Mouse (Mus musculus) lung, embryonic 14.5 days (tissue): ENCODE measurements at regions not wholly inside any gene's neighbourhood (a gene's known extent, or its start where the extent isn't known, plus 50 kb on each side); places are given as distances from the start of the nearest gene placed in this dataset.
A peak's percentile ranks its signal among the peaks of the same experiment; 100 is the strongest.

Experiments used
- ATAC-seq: fragments of 200-750 bp; cut with Nextera tagmentation; 2 replicates; pipeline ENCODE4 v1.8.0; 2017; ENCODE audit warnings: mild to moderate bottlenecking, moderate TSS enrichment, moderate library complexity; ENCODE audit not compliant: insufficient read depth
- DNase-seq: peaks from one replicate; pipeline ENCODE4 v3.0.0-alpha.2; 2015
- H3K27ac ChIP-seq: fragments of 300-500 bp; sonication (generic); 2 replicates; pipeline ENCODE4 v1.5.1; 2014; ENCODE audit warnings: low read depth, mild to moderate bottlenecking, moderate library complexity
- H3K27me3 ChIP-seq: fragments of 300-500 bp; sonication (generic); 2 replicates; pipeline ENCODE4 v1.6.1; 2014; ENCODE audit warnings: low read length, control low read depth; ENCODE audit not compliant: insufficient read depth
- H3K36me3 ChIP-seq: fragments of 300-500 bp; sonication (generic); 2 replicates; pipeline ENCODE4 v1.6.1; 2014; ENCODE audit warnings: control low read depth; ENCODE audit not compliant: insufficient read depth
- H3K4me1 ChIP-seq: fragments of 300-500 bp; sonication (generic); 2 replicates; pipeline ENCODE4 v1.6.1; 2014; ENCODE audit warnings: antibody characterized with exemption, control low read depth; ENCODE audit not compliant: insufficient read depth
- H3K4me2 ChIP-seq: fragments of 300-500 bp; sonication (generic); 2 replicates; pipeline ENCODE4 v1.6.1; 2014; ENCODE audit warnings: mild to moderate bottlenecking
- H3K4me3 ChIP-seq: fragments of 300-500 bp; sonication (generic); 2 replicates; pipeline ENCODE4 v1.5.1; 2014; ENCODE audit warnings: low read depth, low read length
- H3K9ac ChIP-seq: fragments of 300-500 bp; sonication (generic); 2 replicates; pipeline ENCODE4 v1.6.1; 2014
- H3K9me3 ChIP-seq: fragments of 300-500 bp; sonication (generic); 2 replicates; pipeline ENCODE4 v1.6.1; 2016; ENCODE audit warnings: low read depth, low read length, control low read depth
- CTCF ChIP-seq: IDR thresholded peaks from 2 replicates; pipeline ENCODE4 v1.5.1; 2016; ENCODE audit warnings: antibody characterized with exemption, low read depth
- WGBS: fragments of 180-500 bp; shearing (Covaris S2); extraction: QIAGEN DNeasy Blood & Tissue Kit; methylation state at CpG from one replicate; pipeline ENCODE4 v1.1.7; 2014; 5-methylcytosine and 5-hydroxymethylcytosine counted together

DNA sequence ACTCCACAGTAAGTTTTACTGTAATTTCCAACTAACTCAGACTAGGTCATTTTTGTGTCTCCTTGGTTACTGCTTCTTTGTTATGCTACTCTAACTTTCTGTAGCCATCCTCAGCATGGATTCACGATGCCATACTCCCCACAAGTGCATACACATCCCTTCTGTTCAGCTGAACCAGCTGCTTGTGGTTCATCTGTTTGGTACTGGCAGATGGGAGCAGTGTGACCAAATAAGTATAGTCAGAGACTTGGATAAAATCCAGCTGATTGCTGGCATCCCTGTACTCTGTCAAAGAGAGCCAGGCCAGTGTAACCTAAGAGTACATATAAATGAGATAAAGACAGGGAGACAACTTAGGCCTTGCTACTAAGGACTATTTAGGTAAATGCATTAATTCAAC is 283.7 kb upstream of the Dmac1 start:
- Histone ChIP-seq H3K36me3 (no peaks in the 10 kb centered on the region), H3K4me2 (no peak overlapping the region), H3K4me3 (no peak overlapping the region), H3K27me3 (no peaks in the 10 kb centered on the region), H3K9ac (no peak overlapping the region), H3K9me3 (no peaks in the 10 kb centered on the region), H3K27ac (no peak overlapping the region), H3K4me1 (no peaks in the 10 kb centered on the region)
- DNase-seq (peak; percentile 28), ATAC-seq (no peak)
- WGBS: 43% methylated on average over 1 of the region's 1 CpGs
- TF ChIP-seq CTCF: no peak

DNA sequence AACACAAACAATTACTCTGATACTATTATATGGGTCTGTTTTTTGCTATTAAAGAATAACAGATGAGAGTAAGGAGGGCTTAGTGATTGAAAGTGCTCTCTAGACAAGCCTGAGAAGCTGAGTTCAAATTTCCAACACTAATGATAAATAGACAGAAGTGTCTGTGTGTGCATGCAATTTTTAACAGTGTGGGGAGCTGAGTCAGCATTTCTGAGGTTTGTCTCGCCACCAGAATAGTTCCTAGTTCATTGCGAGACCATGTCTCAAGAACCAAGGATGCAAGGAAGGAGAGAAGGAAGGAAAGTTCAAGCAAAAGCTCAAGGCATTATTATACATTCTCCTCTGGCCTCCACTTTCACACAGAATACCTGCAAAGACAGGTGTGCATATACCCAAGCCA is 259.7 kb upstream of the Dmac1 start:
- ATAC-seq: no peak
- WGBS: 85% methylated on average over 2 of the region's 2 CpGs
- no peak for TF ChIP-seq CTCF

DNA sequence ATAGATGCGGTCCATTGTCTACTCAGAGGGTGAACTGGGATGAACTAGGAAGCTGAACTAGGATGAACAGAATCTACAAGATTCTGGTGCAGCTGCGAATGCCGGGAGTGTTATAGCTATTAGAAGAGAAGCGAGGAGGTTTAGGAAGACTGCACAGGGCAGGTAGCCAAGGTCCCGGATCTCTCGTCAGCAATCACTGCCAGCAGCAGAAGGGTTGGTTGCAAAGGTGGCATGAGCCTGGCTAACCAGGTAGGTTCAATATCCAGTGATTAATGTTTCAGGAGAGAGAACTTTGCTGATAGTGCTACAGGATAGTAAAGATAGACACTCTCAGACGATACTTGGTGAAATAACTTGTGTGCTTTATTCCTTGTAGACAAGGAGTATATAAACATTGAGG is 257.0 kb upstream of the Dmac1 start:
- DNase-seq (no peak), ATAC-seq (no peak)
- H3K9me3 ChIP-seq: no peaks in the 10 kb centered on the region
- H3K36me3 ChIP-seq: no peaks in the 10 kb centered on the region
- no peaks in the 10 kb centered on the region for H3K27me3 ChIP-seq
- no peak overlapping the region for H3K9ac ChIP-seq
- H3K4me3 ChIP-seq: no peak overlapping the region
- WGBS: 86% methylated on average over 7 of the region's 7 CpGs
- no peak overlapping the region for H3K4me2 ChIP-seq
- H3K4me1 ChIP-seq: no peaks in the 10 kb centered on the region
- H3K27ac ChIP-seq: no peak overlapping the region
- no peak for TF ChIP-seq CTCF

More for the DNA sequence above, 259.7 kb upstream of the Dmac1 start:
- Histone ChIP-seq H3K4me3 (no peak overlapping the region), H3K4me2 (no peak overlapping the region), H3K27me3 (no peaks in the 10 kb centered on the region), H3K9ac (no peak overlapping the region), H3K36me3 (no peaks in the 10 kb centered on the region), H3K4me1 (no peaks in the 10 kb centered on the region), H3K27ac (no peak overlapping the region), H3K9me3 (no peaks in the 10 kb centered on the region)
- DNase-seq: no peak

GRCm38 (mm10) chr4:75529607-75530006 is 251.5 kb upstream of the Dmac1 start:
- TF ChIP-seq CTCF: no peak
- Histone ChIP-seq H3K9ac (no peak overlapping the region), H3K4me1 (no peaks in the 10 kb centered on the region), H3K4me2 (no peak overlapping the region), H3K27ac (no peak overlapping the region), H3K27me3 (no peaks in the 10 kb centered on the region), H3K9me3 (no peaks in the 10 kb centered on the region), H3K4me3 (no peak overlapping the region), H3K36me3 (no peaks in the 10 kb centered on the region)
- DNase-seq (no peak), ATAC-seq (no peak)
- 84% methylated on average over 2 of the region's 2 CpGs for WGBS

DNA sequence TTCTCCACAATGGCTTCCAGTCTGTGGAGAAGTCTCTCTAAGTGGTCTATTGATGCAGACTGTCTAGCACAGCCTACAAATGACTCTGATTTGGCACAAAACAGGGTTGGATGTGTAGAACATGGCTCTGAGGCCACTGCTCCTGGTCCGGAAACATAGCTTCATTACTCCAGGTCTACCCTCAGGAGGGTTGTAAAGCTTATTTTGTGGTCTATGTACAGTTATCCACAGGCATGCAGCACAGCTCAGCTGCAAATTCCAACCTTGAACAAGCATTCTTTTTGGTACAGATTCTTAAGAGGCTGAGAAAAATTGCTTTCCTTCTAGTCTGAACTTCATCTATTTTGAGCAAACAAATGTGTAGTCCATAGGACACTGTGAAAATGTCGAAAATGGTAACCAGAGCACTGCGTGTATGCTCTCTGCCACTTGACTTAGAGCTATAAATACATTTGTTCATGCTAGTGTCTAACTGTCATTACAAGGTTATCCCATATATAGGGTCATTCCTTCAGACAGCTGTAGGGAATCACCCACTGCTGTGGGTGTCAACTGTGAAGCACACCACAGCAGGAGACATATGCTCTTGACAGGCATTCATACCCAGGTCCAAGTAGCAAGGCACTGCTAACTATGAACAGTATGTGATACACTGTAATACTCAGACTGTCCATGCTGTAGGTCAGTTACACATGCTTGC is 239.5 kb upstream of the Dmac1 start:
- Histone ChIP-seq H3K4me2 (no peak overlapping the region), H3K9me3 (no peaks in the 10 kb centered on the region), H3K36me3 (no peaks in the 10 kb centered on the region), H3K4me3 (no peak overlapping the region), H3K27ac (no peak overlapping the region), H3K9ac (no peak overlapping the region), H3K4me1 (no peaks in the 10 kb centered on the region), H3K27me3 (no peaks in the 10 kb centered on the region)
- 58% methylated on average over 3 of the region's 3 CpGs for WGBS
- TF ChIP-seq CTCF: no peak
- peak; percentile 18 for DNase-seq
- peak; percentile 44; the same call in 1 of the 2 replicates for ATAC-seq
